ENCODE assay signal across 10 mouse cellular contexts in the genomic region with DNA sequence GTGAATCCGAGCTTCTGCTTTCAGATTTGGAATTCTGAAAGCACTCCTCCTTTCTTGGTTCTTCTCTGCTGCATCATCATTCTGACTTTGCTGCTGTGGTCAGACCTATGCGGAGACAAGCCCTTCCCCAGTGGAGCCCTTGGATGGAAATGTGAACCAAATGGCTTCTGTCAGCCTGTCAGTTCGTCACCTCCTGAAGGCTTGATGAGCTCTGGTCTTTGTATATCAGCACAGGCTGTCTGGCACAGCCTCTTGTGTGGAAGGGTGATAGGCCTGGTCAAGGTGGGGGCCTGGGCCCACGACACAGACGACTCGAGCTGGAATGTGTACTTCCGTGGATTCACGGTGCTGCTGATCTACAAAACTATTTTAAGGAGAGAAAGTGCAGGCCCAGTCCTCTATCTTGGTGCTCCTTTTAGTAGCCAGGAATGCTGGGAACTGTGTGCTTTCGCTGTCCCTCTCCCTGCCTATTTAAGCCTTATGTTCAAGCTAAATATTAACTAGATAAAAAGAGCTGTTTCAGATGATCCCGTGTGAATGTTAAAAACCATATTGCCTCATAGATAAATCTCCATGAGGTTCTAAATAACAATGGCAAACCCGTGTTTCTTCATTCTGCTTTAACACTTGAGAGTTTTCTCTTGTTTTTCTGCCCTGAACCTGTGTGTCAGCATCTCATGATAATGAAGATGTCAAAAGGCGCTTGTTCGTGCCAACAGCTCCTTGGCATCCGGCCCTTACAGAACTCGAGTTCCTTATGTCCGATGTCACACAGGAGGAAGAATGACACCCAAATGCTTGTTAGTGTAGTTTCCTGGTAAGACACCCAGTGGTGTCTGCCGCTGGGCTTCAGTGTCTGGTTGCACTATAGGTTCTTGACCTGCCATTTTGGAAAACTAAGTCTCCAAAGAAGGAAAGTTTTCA. TPM values are rescaled to one million over a fixed set of nuclear protein-coding genes. Genes with fewer than 3 reads are reported as not detected.
A peak's percentile ranks its signal among the peaks of the same experiment; 100 is the strongest.
DNase-seq lines count a peak whose midpoint lies in the region; ATAC-seq and TF ChIP-seq lines count a peak whose summit lies in the region.
"Had no signal": no experiment of that assay in that cellular context is flagged by ENCODE, and none has a peak within 500 bp of the region (broad histone marks: within the 10 kb centered on the region; RNA-seq: fewer than 3 reads in every experiment).

Cacna1c (minus strand) TSS at position 37 of the 924 bp plus-strand sequence.

- no peak for TF ChIP-seq POLR2A in limb, embryonic 14.5 days (IDR thresholded peaks at IDR 0.05; ENCODE audit: borderline replicate concordance, extremely low read depth, insufficient read depth, insufficient read length)

- H3K9ac ChIP-seq in kidney, embryonic 16.5 days (replicated peaks; ENCODE audit: low read length) = no peak within 1 kb of the TSS
- peak within 1 kb of the TSS; percentile 86 for H3K9ac ChIP-seq in heart, embryonic 16.5 days (ENCODE audit: low read length)
- peak within 1 kb of the TSS; percentile 12; the same call in 1 of the 2 replicates for H3K9ac ChIP-seq in limb, embryonic 14.5 days (ENCODE audit: low read depth, low read length, severe bottlenecking)
- no peak within 1 kb of the TSS for H3K9ac ChIP-seq in forebrain, embryonic 12.5 days
- H3K9ac ChIP-seq: neural tube, embryonic 12.5 days had no signal

- no peaks in the 10 kb centered on the region; the same call in 1 of the 2 replicates for H3K36me3 ChIP-seq in kidney, embryonic 16.5 days (ENCODE audit: insufficient read depth, low read length)
- 0 out of 2 replicates have a peak, but pooled peaks cover 5% of the 10 kb centered on the region for H3K36me3 ChIP-seq in heart, embryonic 16.5 days (ENCODE audit: control insufficient read depth, insufficient read depth)
- H3K36me3 ChIP-seq in limb, embryonic 14.5 days (ENCODE audit: control insufficient read depth, insufficient read depth, low read length) = peaks cover 30% of the 10 kb centered on the region
- peaks cover 38% of the 10 kb centered on the region for H3K36me3 ChIP-seq in forebrain, embryonic 12.5 days (replicated peaks)

- H3K27me3 ChIP-seq in kidney, embryonic 16.5 days (ENCODE audit: insufficient read depth, low read length) = no peaks in the 10 kb centered on the region
- H3K27me3 ChIP-seq in heart, embryonic 16.5 days (ENCODE audit: control insufficient read depth, insufficient read depth, low read length) = no peaks in the 10 kb centered on the region
- no peaks in the 10 kb centered on the region for H3K27me3 ChIP-seq in limb, embryonic 14.5 days (ENCODE audit: control insufficient read depth, insufficient read depth, low read length)
- H3K27me3 ChIP-seq in forebrain, embryonic 12.5 days = no peaks in the 10 kb centered on the region
- H3K27me3 ChIP-seq: neural tube, embryonic 12.5 days had no signal

- H3K9me3 ChIP-seq in kidney, embryonic 16.5 days (ENCODE audit: low read length) = no peaks in the 10 kb centered on the region
- H3K9me3 ChIP-seq in heart, embryonic 16.5 days (replicated peaks; ENCODE audit: control insufficient read depth, low read length) = no peaks in the 10 kb centered on the region
- H3K9me3 ChIP-seq in limb, embryonic 14.5 days (ENCODE audit: control insufficient read depth, low read length) = no peaks in the 10 kb centered on the region
- no peaks in the 10 kb centered on the region for H3K9me3 ChIP-seq in forebrain, embryonic 12.5 days
- H3K9me3 ChIP-seq: neural tube, embryonic 12.5 days had no signal

- no peak within 1 kb of the TSS for H3K4me2 ChIP-seq in kidney, embryonic 16.5 days (replicated peaks; ENCODE audit: low read depth, low read length)
- H3K4me2 ChIP-seq in heart, embryonic 16.5 days (ENCODE audit: low read depth, low read length) = peak within 1 kb of the TSS; percentile 66
- H3K4me2 ChIP-seq in limb, embryonic 14.5 days (replicated peaks; ENCODE audit: low read depth, low read length, severe bottlenecking) = no peak within 1 kb of the TSS
- no peak within 1 kb of the TSS for H3K4me2 ChIP-seq in forebrain, embryonic 12.5 days
- H3K4me2 ChIP-seq: neural tube, embryonic 12.5 days had no signal

- no peak for DNase-seq in kidney, adult 11 months
- no peak for DNase-seq in adrenal gland, postnatal 36 days
- no peak for DNase-seq in limb, embryonic 14.5 days (ENCODE audit: low spot score)
- DNase-seq in B cell, adult 2 months = no peak
- DNase-seq in testis, postnatal 14 days (ENCODE audit: low spot score) = no peak
- DNase-seq: cerebellum, adult 11-12 months had no signal

- peak; percentile 27; the same call in 1 of the 2 replicates for ATAC-seq in kidney, embryonic 16.5 days (ENCODE audit: low FRiP score, low TSS enrichment)
- peak; percentile 93 for ATAC-seq in heart, embryonic 16.5 days (replicated peaks; ENCODE audit: extremely low read depth, insufficient read depth, low FRiP score)
- no peak for ATAC-seq in limb, embryonic 14.5 days (ENCODE audit: low FRiP score, low read depth)
- no peak for ATAC-seq in forebrain, embryonic 12.5 days (ENCODE audit: low FRiP score)

- no peak within 1 kb of the TSS for H3K4me3 ChIP-seq in kidney, embryonic 16.5 days (ENCODE audit: low read length)
- peak within 1 kb of the TSS; percentile 70 for H3K4me3 ChIP-seq in heart, embryonic 16.5 days (ENCODE audit: low read length)
- no peak within 1 kb of the TSS for H3K4me3 ChIP-seq in limb, embryonic 14.5 days (replicated peaks; ENCODE audit: low read length)
- H3K4me3 ChIP-seq in forebrain, embryonic 12.5 days (replicated peaks) = no peak within 1 kb of the TSS
- H3K4me3 ChIP-seq: neural tube, embryonic 12.5 days had no signal

- H3K27ac ChIP-seq in kidney, embryonic 16.5 days (ENCODE audit: low read length) = no peak within 1 kb of the TSS
- peak within 1 kb of the TSS; percentile 99 for H3K27ac ChIP-seq in heart, embryonic 16.5 days (ENCODE audit: low read length)
- H3K27ac ChIP-seq in limb, embryonic 14.5 days (replicated peaks; ENCODE audit: low read depth, low read length) = no peak within 1 kb of the TSS
- no peak within 1 kb of the TSS for H3K27ac ChIP-seq in forebrain, embryonic 12.5 days
- H3K27ac ChIP-seq: neural tube, embryonic 12.5 days had no signal

- H3K4me1 ChIP-seq in kidney, embryonic 16.5 days (ENCODE audit: insufficient read depth, low read length) = peaks cover 13% of the 10 kb centered on the region; the same call in 1 of the 2 replicates
- peaks cover 43% of the 10 kb centered on the region for H3K4me1 ChIP-seq in heart, embryonic 16.5 days (ENCODE audit: control insufficient read depth, insufficient read depth, low read length)
- peaks cover 8% of the 10 kb centered on the region; the same call in 1 of the 2 replicates for H3K4me1 ChIP-seq in limb, embryonic 14.5 days (ENCODE audit: control insufficient read depth, insufficient read depth, low read length)
- peaks cover 22% of the 10 kb centered on the region for H3K4me1 ChIP-seq in forebrain, embryonic 12.5 days

- WGBS in kidney, embryonic 16.5 days = 55% methylated on average over 17 of the region's 17 CpGs
- WGBS in heart, embryonic 16.5 days = 20% methylated on average over 17 of the region's 17 CpGs
- WGBS in limb, embryonic 14.5 days = 68% methylated on average over 17 of the region's 17 CpGs
- 89% methylated on average over 17 of the region's 17 CpGs for WGBS in forebrain, embryonic 12.5 days

RNA-seq across cellular contexts. Expression of gene Cacna1c, which starts in this region (rescaled TPM):
- polyA plus RNA-seq in kidney, embryonic 16.5 days (2015; fragmentation: Nextera tagmentation; extraction: Ambion mirVana) = 1.4 and 2.6 TPM in 2 replicates
- total RNA-seq in adrenal gland, postnatal 36 days (2021) = 100 to 1,000 TPM in 1 of 2 experiments, 10 to 100 TPM in 1; 85.2 to 128 TPM
- polyA plus RNA-seq in heart, embryonic 16.5 days (2015; fragmentation: Nextera tagmentation; extraction: Ambion mirVana) = 66.2 and 72.2 TPM in 2 replicates
- 29.0 and 33.6 TPM in 2 replicates for polyA plus RNA-seq in limb, embryonic 14.5 days (2012; rRNA removed)
- polyA plus RNA-seq in limb, embryonic 14.5 days (2014; fragmentation: Nextera tagmentation; extraction: Ambion mirVana) = 8.9 and 11.7 TPM in 2 replicates
- polyA plus RNA-seq in forebrain, embryonic 12.5 days (2016; fragmentation: Nextera tagmentation; extraction: Ambion mirVana) = 4.6 and 6.2 TPM in 2 replicates

Comparison
In these comparisons a context has a peak if more than half of its experiments do, and no peak if none do; other contexts are left out.
1. ATAC-seq: peak in kidney, embryonic 16.5 days (single experiment) and heart, embryonic 16.5 days (single experiment); none in limb, embryonic 14.5 days (single experiment) and forebrain, embryonic 12.5 days (single experiment).
2. H3K9ac ChIP-seq: peak in heart, embryonic 16.5 days (single experiment) and limb, embryonic 14.5 days (single experiment); none in kidney, embryonic 16.5 days (single experiment) and forebrain, embryonic 12.5 days (single experiment).